Mouse (Mus musculus): ENCODE measurements around the gene Adgrl1.

- no peak for TF ChIP-seq CHD2 (IDR thresholded peaks at IDR 0.05; ENCODE audit: low read depth, low read length)
- TF ChIP-seq ZC3H11A (IDR thresholded peaks at IDR 0.05; ENCODE audit: borderline replicate concordance, low read depth, low read length), result no peak
These were observed 931 bp upstream of the Adgrl1 start for GRCm38 (mm10) chr8:83898985-83899362.
